Mouse (Mus musculus) neural tube, embryonic 12.5 days (tissue): ENCODE measurements around the gene Dnajc16. TPM values are rescaled to one million over a fixed set of nuclear protein-coding genes. Genes with fewer than 3 reads are reported as not detected.
"Not testable (repeated sequence)": the region's sequence is repeated elsewhere in the genome, so short reads cannot be mapped to it uniquely, and the experiment has no call there.

Experiments
- ATAC-seq: fragments of 200-750 bp; cut with Nextera tagmentation; 2 replicates; pipeline ENCODE4 v1.8.0; 2017; ENCODE audit warnings: low read depth, mild to moderate bottlenecking, moderate TSS enrichment, moderate library complexity; ENCODE audit not compliant: low FRiP score
- H3K27ac ChIP-seq: fragments of 300-500 bp; sonication (generic); 2 replicates; pipeline ENCODE4 v1.5.1; 2016
- H3K27me3 ChIP-seq: fragments of 300-500 bp; sonication (generic); replicated peaks from 2 replicates; pipeline ENCODE4 v1.6.1; 2016; ENCODE audit warnings: mild to moderate bottlenecking
- H3K36me3 ChIP-seq: fragments of 300-500 bp; sonication (generic); 2 replicates; pipeline ENCODE4 v1.6.1; 2016; ENCODE audit warnings: mild to moderate bottlenecking
- H3K4me1 ChIP-seq: fragments of 300-500 bp; sonication (generic); 2 replicates; pipeline ENCODE4 v1.6.1; 2016
- H3K4me2 ChIP-seq: fragments of 300-500 bp; sonication (generic); replicated peaks from 2 replicates; pipeline ENCODE4 v1.6.1; 2016; ENCODE audit warnings: mild to moderate bottlenecking
- H3K4me3 ChIP-seq: fragments of 300-500 bp; sonication (generic); 2 replicates; pipeline ENCODE4 v1.5.1; 2016
- H3K9ac ChIP-seq: fragments of 300-500 bp; sonication (generic); 2 replicates; pipeline ENCODE4 v1.6.1; 2016; ENCODE audit warnings: mild to moderate bottlenecking
- H3K9me3 ChIP-seq: fragments of 300-500 bp; sonication (generic); 2 replicates; pipeline ENCODE4 v1.6.1; 2016; ENCODE audit warnings: mild to moderate bottlenecking
- WGBS: fragments of 180-500 bp; shearing (Covaris S2); methylation state at CpG from one replicate; pipeline ENCODE4 v1.1.7; 2016; 5-methylcytosine and 5-hydroxymethylcytosine counted together
- polyA plus RNA-seq: library from polyadenylated mRNA; unstranded; fragments of >200 nt; fragmentation: Nextera tagmentation; extraction: Ambion mirVana; gene quantifications from 2 replicates; pipeline ENCODE4 v1.2.1, GENCODE M21; 2016

The Dnajc16 gene
- polyA plus RNA-seq, 1 experiment from 2014 or later = 7.3 TPM

DNA sequence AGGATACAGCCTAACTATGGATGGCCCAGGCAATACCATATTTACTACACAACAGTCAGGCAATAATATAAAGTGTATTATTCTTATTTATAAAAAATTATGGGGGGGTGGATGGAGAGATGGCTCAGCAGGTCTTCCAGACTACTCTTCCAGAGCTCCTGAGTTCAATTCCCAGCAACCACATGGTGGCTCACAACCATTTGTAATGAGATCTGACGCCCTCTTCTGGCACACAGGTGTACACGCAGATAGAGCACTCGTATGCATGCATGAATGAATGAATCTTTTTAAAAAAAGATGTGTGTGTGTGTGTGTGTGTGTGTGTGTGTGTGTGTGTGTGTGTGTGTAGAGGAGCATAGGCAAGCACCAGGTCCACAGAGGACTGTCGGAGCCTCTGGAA, 17.7 kb downstream of the Dnajc16 start:
- peaks cover 83% of the 10 kb centered on the region for H3K36me3 ChIP-seq
- H3K27me3 ChIP-seq, H3K4me1 ChIP-seq, H3K9me3 ChIP-seq, H3K4me2 ChIP-seq, H3K4me3 ChIP-seq, ATAC-seq, H3K27ac ChIP-seq, H3K9ac ChIP-seq: not testable (repeated sequence)
- WGBS = 83% methylated on average over 4 of the region's 4 CpGs

DNA sequence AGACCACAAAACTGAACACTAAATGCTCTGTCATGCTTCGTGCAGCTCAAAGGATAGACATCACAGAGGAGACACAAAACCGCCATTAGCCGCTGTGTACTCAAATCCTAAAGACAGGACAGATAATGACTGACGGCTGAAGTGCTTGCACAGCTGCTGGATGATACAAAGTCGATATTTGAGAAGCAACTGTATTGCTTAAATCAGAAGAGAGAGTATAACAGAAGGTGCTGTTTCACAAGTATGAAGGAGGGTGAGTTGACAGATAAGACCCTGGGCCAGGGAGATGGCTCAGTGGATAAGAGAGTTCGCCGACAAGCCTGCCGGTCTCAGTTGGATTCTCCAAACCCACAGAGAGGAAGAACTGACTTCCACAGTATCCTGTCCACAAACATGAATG, 18.9 kb downstream of the Dnajc16 start:
- Histone ChIP-seq H3K9me3 (no peaks in the 10 kb centered on the region), H3K4me3 (no peak overlapping the region), H3K36me3 (peaks cover 93% of the 10 kb centered on the region), H3K9ac (no peak overlapping the region), H3K27ac (no peak overlapping the region), H3K27me3 (no peaks in the 10 kb centered on the region), H3K4me2 (no peak overlapping the region), H3K4me1 (no peaks in the 10 kb centered on the region)
- ATAC-seq = no peak
- 90% methylated on average over 8 of the region's 8 CpGs for WGBS

GRCm38 (mm10) chr4:141769501-141770160, 21.1 kb downstream of the Dnajc16 start:
- no peaks in the 10 kb centered on the region for H3K9me3 ChIP-seq
- no peaks in the 10 kb centered on the region for H3K27me3 ChIP-seq
- ATAC-seq = no peak
- H3K4me3 ChIP-seq = no peak overlapping the region
- H3K4me2 ChIP-seq = no peak overlapping the region
- WGBS = 94% methylated on average over 8 of the region's 8 CpGs
- peaks cover 91% of the 10 kb centered on the region for H3K36me3 ChIP-seq
- H3K4me1 ChIP-seq = no peaks in the 10 kb centered on the region
- H3K27ac ChIP-seq = no peak overlapping the region
- no peak overlapping the region for H3K9ac ChIP-seq

- Histone ChIP-seq H3K27me3 (no peaks in the 10 kb centered on the region), H3K27ac (no peak overlapping the region), H3K4me3 (no peak overlapping the region), H3K36me3 (peaks cover 91% of the 10 kb centered on the region), H3K4me1 (no peaks in the 10 kb centered on the region), H3K9me3 (no peaks in the 10 kb centered on the region), H3K9ac (no peak overlapping the region), H3K4me2 (no peak overlapping the region)
- 76% methylated on average over 19 of the region's 19 CpGs for WGBS
- no peak for ATAC-seq
Observed at GRCm38 (mm10) chr4:141767353-141768036, 23.2 kb downstream of the Dnajc16 start.

- peaks cover 92% of the 10 kb centered on the region for H3K36me3 ChIP-seq
- H3K4me2 ChIP-seq = no peak overlapping the region
- no peaks in the 10 kb centered on the region for H3K27me3 ChIP-seq
- no peaks in the 10 kb centered on the region for H3K9me3 ChIP-seq
- H3K4me1 ChIP-seq = no peaks in the 10 kb centered on the region
- no peak overlapping the region for H3K4me3 ChIP-seq
- no peak overlapping the region for H3K9ac ChIP-seq
- WGBS = 78% methylated on average over 19 of the region's 19 CpGs
- 0 out of 2 replicates have a peak, but pooled peaks have one; percentile 41 for ATAC-seq
- no peak overlapping the region for H3K27ac ChIP-seq
Observed at GRCm38 (mm10) chr4:141766668-141767352, 23.9 kb downstream of the Dnajc16 start.

GRCm38 (mm10) chr4:141766316-141766667, 24.4 kb downstream of the Dnajc16 start:
- no peak overlapping the region for H3K4me2 ChIP-seq
- WGBS = 87% methylated on average over 8 of the region's 8 CpGs
- H3K27ac ChIP-seq = no peak overlapping the region
- no peaks in the 10 kb centered on the region for H3K4me1 ChIP-seq
- H3K4me3 ChIP-seq = no peak overlapping the region
- no peak for ATAC-seq
- H3K9me3 ChIP-seq = no peaks in the 10 kb centered on the region
- H3K27me3 ChIP-seq = no peaks in the 10 kb centered on the region
- H3K36me3 ChIP-seq = peaks cover 89% of the 10 kb centered on the region
- H3K9ac ChIP-seq = no peak overlapping the region

DNA sequence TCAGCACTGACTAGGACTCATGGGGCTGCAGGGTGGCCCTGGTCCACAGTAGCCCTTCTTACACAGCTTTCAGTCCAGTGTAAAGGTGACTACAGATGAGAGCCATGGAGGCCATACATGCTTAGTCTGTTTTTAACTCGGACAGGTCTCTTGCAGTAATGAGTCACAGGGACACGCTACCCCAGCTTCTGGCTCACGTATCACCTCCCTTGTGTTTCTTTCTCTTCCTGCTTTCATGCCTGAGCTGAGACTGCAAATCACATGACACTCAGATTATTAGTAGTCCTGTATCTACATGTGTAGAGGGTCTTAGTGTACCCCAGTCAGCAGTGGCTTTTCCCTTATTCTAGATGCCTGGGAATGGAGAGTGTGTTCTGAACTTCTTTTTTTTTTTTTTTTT, 25.7 kb downstream of the Dnajc16 start:
- 96% methylated on average over 3 of the region's 3 CpGs for WGBS
- Histone ChIP-seq H3K27me3 (no peaks in the 10 kb centered on the region), H3K36me3 (peaks cover 78% of the 10 kb centered on the region)

DNA sequence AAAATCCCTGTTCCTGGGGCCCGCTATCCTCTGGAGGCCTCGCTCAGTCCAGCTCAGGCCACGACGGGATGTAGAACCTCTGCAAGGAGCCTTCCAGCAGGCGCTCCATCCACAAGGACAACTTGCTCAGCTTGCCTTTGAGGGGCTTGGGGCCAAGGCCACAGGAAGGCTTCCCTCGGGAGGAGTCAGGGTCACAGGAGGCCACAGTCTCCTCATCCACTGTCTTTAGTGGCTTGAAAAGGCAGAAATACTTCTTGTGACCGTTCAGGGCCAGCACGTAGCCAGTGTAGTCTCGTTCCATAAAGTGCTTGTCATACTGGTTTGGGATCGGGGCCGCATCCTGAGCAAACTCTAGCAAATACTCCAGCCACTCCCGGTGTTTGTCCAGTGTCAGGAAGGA, 27.3 kb downstream of the Dnajc16 start:
- Histone ChIP-seq H3K27ac (no peak overlapping the region), H3K27me3 (no peaks in the 10 kb centered on the region), H3K4me2 (no peak overlapping the region), H3K36me3 (peaks cover 64% of the 10 kb centered on the region), H3K9me3 (no peaks in the 10 kb centered on the region), H3K4me3 (no peak overlapping the region), H3K4me1 (no peaks in the 10 kb centered on the region), H3K9ac (no peak overlapping the region)
- no peak for ATAC-seq
- WGBS = 97% methylated on average over 12 of the region's 12 CpGs

More for the DNA sequence above, 25.7 kb downstream of the Dnajc16 start:
- Histone ChIP-seq H3K4me1 (no peaks in the 10 kb centered on the region), H3K27ac (no peak overlapping the region), H3K9me3 (no peaks in the 10 kb centered on the region), H3K4me2 (no peak overlapping the region), H3K9ac (no peak overlapping the region), H3K4me3 (no peak overlapping the region)
- ATAC-seq = no peak

DNA sequence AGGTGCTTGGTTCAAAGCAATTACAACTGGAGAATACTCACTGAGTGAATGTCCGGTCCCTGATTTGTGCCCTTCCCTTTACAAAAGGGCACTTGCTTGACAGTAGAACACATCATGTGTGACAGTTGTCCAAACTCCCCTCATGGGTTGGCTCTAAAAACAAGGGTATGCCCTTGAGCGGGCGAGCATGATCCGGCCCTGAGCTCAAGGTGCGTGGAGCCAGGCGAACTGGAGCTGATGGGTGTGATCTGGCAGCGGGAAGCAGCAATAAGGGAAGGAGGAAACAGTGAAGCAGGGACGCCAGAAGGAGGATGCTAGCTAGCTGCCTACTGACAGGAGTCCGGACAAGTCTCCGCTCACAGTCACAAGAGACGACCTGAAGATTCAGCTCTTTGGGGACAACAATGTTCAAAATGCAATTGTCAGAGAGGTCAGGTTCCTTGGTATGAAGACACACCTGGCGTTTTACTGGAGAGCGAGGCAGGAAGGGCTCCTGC, 28.6 kb downstream of the Dnajc16 start:
- 95% methylated on average over 13 of the region's 13 CpGs for WGBS
- Histone ChIP-seq H3K27ac (no peak overlapping the region), H3K9me3 (no peaks in the 10 kb centered on the region), H3K36me3 (peaks cover 52% of the 10 kb centered on the region), H3K9ac (no peak overlapping the region), H3K4me1 (no peaks in the 10 kb centered on the region), H3K4me3 (no peak overlapping the region), H3K4me2 (no peak overlapping the region), H3K27me3 (no peaks in the 10 kb centered on the region)
- no peak for ATAC-seq

GRCm38 (mm10) chr4:141760942-141761341, 29.8 kb downstream of the Dnajc16 start:
- WGBS = 86% methylated on average over 4 of the region's 4 CpGs
- no peaks in the 10 kb centered on the region for H3K4me1 ChIP-seq
- H3K36me3 ChIP-seq = peaks cover 39% of the 10 kb centered on the region
- no peak overlapping the region for H3K9ac ChIP-seq
- H3K27ac ChIP-seq = no peak overlapping the region
- H3K4me2 ChIP-seq = no peak overlapping the region
- no peak overlapping the region for H3K4me3 ChIP-seq
- no peaks in the 10 kb centered on the region for H3K27me3 ChIP-seq
- H3K9me3 ChIP-seq = no peaks in the 10 kb centered on the region
- no peak for ATAC-seq

DNA sequence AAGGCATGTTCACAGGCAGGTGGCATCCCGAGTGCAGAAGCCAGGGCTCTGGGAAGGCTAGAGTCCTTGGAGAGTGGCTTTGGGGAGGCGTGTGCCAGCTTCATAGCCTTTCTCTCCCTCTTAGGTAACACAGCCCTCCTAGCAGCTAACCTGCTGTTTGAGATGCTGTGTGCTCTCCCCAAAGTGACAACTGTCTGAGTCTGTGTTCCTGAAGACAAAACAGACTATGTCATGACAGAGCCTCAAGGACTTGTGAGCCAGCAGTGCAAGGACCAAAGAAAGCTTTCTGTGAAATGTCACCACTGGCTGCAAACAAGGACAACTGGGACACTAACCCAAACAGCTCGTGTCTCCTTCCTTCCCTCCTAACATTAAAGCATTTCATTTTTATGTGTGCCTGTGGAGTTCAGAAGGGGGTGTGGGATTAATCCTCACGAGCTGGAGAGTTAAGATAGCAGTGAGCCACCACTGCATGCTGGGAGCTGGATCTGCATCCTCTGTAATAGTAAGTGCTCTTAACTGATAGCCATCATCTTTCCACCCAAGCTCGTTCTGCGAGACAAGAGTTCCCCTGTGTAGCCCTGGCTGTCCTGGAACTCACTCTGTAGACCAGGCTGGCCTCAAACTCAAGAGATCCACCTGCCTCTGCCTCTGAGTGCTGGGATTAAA, 31.7 kb downstream of the Dnajc16 start:
- ATAC-seq = no peak
- Histone ChIP-seq H3K4me2 (no peak overlapping the region), H3K9me3 (no peaks in the 10 kb centered on the region), H3K4me3 (no peak overlapping the region), H3K4me1 (no peaks in the 10 kb centered on the region), H3K36me3 (peaks cover 24% of the 10 kb centered on the region), H3K27me3 (no peaks in the 10 kb centered on the region), H3K27ac (no peak overlapping the region), H3K9ac (no peak overlapping the region)
- WGBS = 85% methylated on average over 6 of the region's 6 CpGs

GRCm38 (mm10) chr4:141757124-141757523, 33.6 kb downstream of the Dnajc16 start:
- Histone ChIP-seq H3K4me1 (no peaks in the 10 kb centered on the region), H3K4me2 (no peak overlapping the region), H3K9me3 (no peaks in the 10 kb centered on the region), H3K27me3 (no peaks in the 10 kb centered on the region), H3K9ac (no peak overlapping the region), H3K36me3 (peaks cover 5% of the 10 kb centered on the region), H3K27ac (no peak overlapping the region), H3K4me3 (no peak overlapping the region)
- WGBS = 94% methylated on average over 3 of the region's 3 CpGs
- no peak for ATAC-seq
